Mouse (Mus musculus) hindbrain, embryonic 12.5 days (tissue): ENCODE results near the gene Olfr1055. TPM values are rescaled to one million over a fixed set of nuclear protein-coding genes. Genes with fewer than 3 reads are reported as not detected.
"Not testable (repeated sequence)": the region's sequence is repeated elsewhere in the genome, so short reads cannot be mapped to it uniquely, and the experiment has no call there.

Experiments
- ATAC-seq: fragments of 200-750 bp; cut with Nextera tagmentation; 2 replicates; pipeline ENCODE4 v1.8.0; 2017; ENCODE audit warnings: moderate TSS enrichment; ENCODE audit not compliant: low FRiP score
- H3K27ac ChIP-seq: fragments of 300-500 bp; sonication (generic); 2 replicates; pipeline ENCODE4 v1.5.1; 2016; ENCODE audit warnings: mild to moderate bottlenecking
- H3K27me3 ChIP-seq: fragments of 300-500 bp; sonication (generic); 2 replicates; pipeline ENCODE4 v1.6.1; 2016; ENCODE audit warnings: mild to moderate bottlenecking
- H3K36me3 ChIP-seq: fragments of 300-500 bp; sonication (generic); 2 replicates; pipeline ENCODE4 v1.6.1; 2016; ENCODE audit warnings: mild to moderate bottlenecking
- H3K4me1 ChIP-seq: fragments of 300-500 bp; sonication (generic); 2 replicates; pipeline ENCODE4 v1.6.1; 2016
- H3K4me2 ChIP-seq: fragments of 300-500 bp; sonication (generic); replicated peaks from 2 replicates; pipeline ENCODE4 v1.6.1; 2016; ENCODE audit warnings: mild to moderate bottlenecking
- H3K4me3 ChIP-seq: fragments of 300-500 bp; sonication (generic); 2 replicates; pipeline ENCODE4 v1.5.1; 2016; ENCODE audit warnings: mild to moderate bottlenecking
- H3K9ac ChIP-seq: fragments of 300-500 bp; sonication (generic); 2 replicates; pipeline ENCODE4 v1.6.1; 2016; ENCODE audit warnings: mild to moderate bottlenecking, moderate library complexity
- H3K9me3 ChIP-seq: fragments of 300-500 bp; sonication (generic); replicated peaks from 2 replicates; pipeline ENCODE4 v1.6.1; 2016; ENCODE audit warnings: mild to moderate bottlenecking
- WGBS: fragments of 180-500 bp; shearing (Covaris S2); methylation state at CpG from one replicate; pipeline ENCODE4 v1.1.7; 2016; 5-methylcytosine and 5-hydroxymethylcytosine counted together
- polyA plus RNA-seq: library from polyadenylated mRNA; unstranded; fragments of >200 nt; fragmentation: Nextera tagmentation; extraction: Ambion mirVana; gene quantifications from 2 replicates; pipeline ENCODE4 v1.2.1, GENCODE M21; 2016

The Olfr1055 gene
- polyA plus RNA-seq = not detected in 2 replicates

GRCm38 (mm10) chr2:86350184-86350583 is at the start of gene Olfr1055:
Olfr1055 (minus strand) TSS chr2:86350284.
- Histone ChIP-seq H3K4me2 (no peak within 1 kb of the TSS), H3K36me3 (no peaks in the 10 kb centered on the region), H3K4me3 (no peak within 1 kb of the TSS), H3K4me1 (no peaks in the 10 kb centered on the region), H3K27me3 (no peaks in the 10 kb centered on the region), H3K9ac (no peak within 1 kb of the TSS), H3K9me3 (no peaks in the 10 kb centered on the region), H3K27ac (no peak within 1 kb of the TSS)
- ATAC-seq = no peak
- 93% methylated on average over 5 of the region's 5 CpGs for WGBS

- 91% methylated on average over 2 of the region's 2 CpGs for WGBS
- Histone ChIP-seq H3K4me1 (no peaks in the 10 kb centered on the region), H3K4me3 (no peak overlapping the region), H3K27me3 (no peaks in the 10 kb centered on the region), H3K27ac (no peak overlapping the region), H3K9me3 (no peaks in the 10 kb centered on the region), H3K4me2 (no peak overlapping the region), H3K9ac (no peak overlapping the region), H3K36me3 (no peaks in the 10 kb centered on the region)
- ATAC-seq = no peak
Measured at GRCm38 (mm10) chr2:86395114-86395513, 45.0 kb upstream of the Olfr1055 start.

GRCm38 (mm10) chr2:86388461-86388860 is 38.4 kb upstream of the Olfr1055 start, which contains the start of gene Olfr1058:
Olfr1058 (minus strand) TSS chr2:86388561.
- H3K36me3 ChIP-seq, H3K4me1 ChIP-seq, H3K9me3 ChIP-seq, ATAC-seq, H3K4me3 ChIP-seq, H3K27ac ChIP-seq, H3K9ac ChIP-seq, H3K27me3 ChIP-seq, H3K4me2 ChIP-seq: not testable (repeated sequence)

- no peak within 1 kb of the TSS for H3K9ac ChIP-seq
- no peaks in the 10 kb centered on the region for H3K9me3 ChIP-seq
- H3K4me2 ChIP-seq = no peak within 1 kb of the TSS
- H3K4me3 ChIP-seq = no peak within 1 kb of the TSS
- no peak within 1 kb of the TSS for H3K27ac ChIP-seq
- ATAC-seq = no peak
- H3K4me1 ChIP-seq = no peaks in the 10 kb centered on the region
- no peaks in the 10 kb centered on the region for H3K36me3 ChIP-seq
- no peaks in the 10 kb centered on the region for H3K27me3 ChIP-seq
Measured at GRCm38 (mm10) chr2:86378293-86378692, 28.2 kb upstream of the Olfr1055 start, which contains the start of gene Olfr1057. Olfr1057 (minus strand) TSS chr2:86378393.

GRCm38 (mm10) chr2:86366342-86366741 is 16.3 kb upstream of the Olfr1055 start:
- H3K27me3 ChIP-seq, H3K9me3 ChIP-seq, H3K27ac ChIP-seq, H3K4me1 ChIP-seq, H3K9ac ChIP-seq, H3K4me3 ChIP-seq, H3K36me3 ChIP-seq, H3K4me2 ChIP-seq, ATAC-seq: not testable (repeated sequence)
- no CpG with 5 or more reads among the region's 6 CpGs for WGBS

- Histone ChIP-seq H3K27ac (no peak within 1 kb of the TSS), H3K4me3 (no peak within 1 kb of the TSS), H3K36me3 (no peaks in the 10 kb centered on the region), H3K9me3 (no peaks in the 10 kb centered on the region), H3K4me1 (no peaks in the 10 kb centered on the region), H3K4me2 (no peak within 1 kb of the TSS), H3K9ac (no peak within 1 kb of the TSS), H3K27me3 (no peaks in the 10 kb centered on the region)
- ATAC-seq = no peak
Measured at GRCm38 (mm10) chr2:86362369-86362768, 12.3 kb upstream of the Olfr1055 start, which contains the start of gene Olfr1056. Olfr1056 (minus strand) TSS chr2:86362469.

GRCm38 (mm10) chr2:86351751-86352150 is 1.7 kb upstream of the Olfr1055 start:
- not testable (repeated sequence) for H3K27me3 ChIP-seq, ATAC-seq, H3K4me2 ChIP-seq, H3K4me1 ChIP-seq, H3K9ac ChIP-seq, H3K4me3 ChIP-seq, H3K27ac ChIP-seq, H3K36me3 ChIP-seq, H3K9me3 ChIP-seq
- WGBS = 93% methylated on average over 1 of the region's 1 CpGs

- no peaks in the 10 kb centered on the region for H3K27me3 ChIP-seq
- H3K27ac ChIP-seq = no peak within 1 kb of the TSS
- H3K36me3 ChIP-seq = no peaks in the 10 kb centered on the region
- 90% methylated on average over 3 of the region's 3 CpGs for WGBS
- no peak within 1 kb of the TSS for H3K4me3 ChIP-seq
- no peak for ATAC-seq
- H3K9ac ChIP-seq = no peak within 1 kb of the TSS
- no peaks in the 10 kb centered on the region for H3K4me1 ChIP-seq
- H3K9me3 ChIP-seq = no peaks in the 10 kb centered on the region
- no peak within 1 kb of the TSS for H3K4me2 ChIP-seq
Measured at GRCm38 (mm10) chr2:86335333-86335732, 14.8 kb downstream of the Olfr1055 start, which contains the start of gene Olfr1054. Olfr1054 (minus strand) TSS chr2:86335433.

- WGBS = 70% methylated on average over 3 of the region's 3 CpGs
- Histone ChIP-seq H3K9me3 (no peaks in the 10 kb centered on the region), H3K27ac (no peak within 1 kb of the TSS), H3K4me1 (no peaks in the 10 kb centered on the region), H3K4me3 (no peak within 1 kb of the TSS), H3K4me2 (no peak within 1 kb of the TSS), H3K9ac (no peak within 1 kb of the TSS), H3K27me3 (no peaks in the 10 kb centered on the region), H3K36me3 (no peaks in the 10 kb centered on the region)
- no peak for ATAC-seq
Measured at GRCm38 (mm10) chr2:86315184-86315583, 34.9 kb downstream of the Olfr1055 start, which contains the start of gene Olfr1053. Olfr1053 (minus strand) TSS chr2:86315284.

Other genes with a start within 250 kb of the Olfr1055 start
- not detected in 2 replicates for gene Olfr1039, start 214.4 kb downstream of the Olfr1055 start, polyA plus RNA-seq
- not detected in 2 replicates for gene Olfr1040, start 203.6 kb downstream of the Olfr1055 start, polyA plus RNA-seq
- not detected in 2 replicates for gene Olfr1042, start 188.4 kb downstream of the Olfr1055 start, polyA plus RNA-seq
- gene Olfr1043, start 182.8 kb downstream of the Olfr1055 start, polyA plus RNA-seq = not detected in 2 replicates
- gene Olfr1044, start 172.5 kb downstream of the Olfr1055 start, polyA plus RNA-seq = not detected in 2 replicates
- gene Olfr52, start 164.6 kb downstream of the Olfr1055 start, polyA plus RNA-seq = not detected in 2 replicates
- not detected in 2 replicates for gene Olfr1045, start 147.3 kb downstream of the Olfr1055 start, polyA plus RNA-seq
- not detected in 2 replicates for gene Olfr1046, start 131.0 kb downstream of the Olfr1055 start, polyA plus RNA-seq
- not detected in 2 replicates for gene Olfr1047, start 118.9 kb downstream of the Olfr1055 start, polyA plus RNA-seq
- not detected in 2 replicates for gene Olfr1048, start 110.0 kb downstream of the Olfr1055 start, polyA plus RNA-seq
- gene Olfr1049, start 92.0 kb downstream of the Olfr1055 start, polyA plus RNA-seq = not detected in 2 replicates
- gene Olfr1051, start 71.2 kb downstream of the Olfr1055 start, polyA plus RNA-seq = not detected in 2 replicates
- not detected in 2 replicates for gene Olfr1052, start 57.8 kb downstream of the Olfr1055 start, polyA plus RNA-seq
- not detected in 2 replicates for gene Olfr1053, start 35.0 kb downstream of the Olfr1055 start, polyA plus RNA-seq
- not detected in 2 replicates for gene Olfr1054, start 14.9 kb downstream of the Olfr1055 start, polyA plus RNA-seq
- not detected in 2 replicates for gene Olfr1056, start 12.2 kb upstream of the Olfr1055 start, polyA plus RNA-seq
- gene Olfr1057, start 28.1 kb upstream of the Olfr1055 start, polyA plus RNA-seq = not detected in 2 replicates
- gene Olfr1058, start 38.3 kb upstream of the Olfr1055 start, polyA plus RNA-seq = not detected in 2 replicates
- not detected in 2 replicates for gene Olfr1061, start 63.8 kb upstream of the Olfr1055 start, polyA plus RNA-seq
- gene Olfr1062, start 76.5 kb upstream of the Olfr1055 start, polyA plus RNA-seq = not detected in 2 replicates
- gene Olfr1065, start 100.3 kb upstream of the Olfr1055 start, polyA plus RNA-seq = not detected in 2 replicates
- not detected in 2 replicates for gene Olfr1066, start 106.0 kb upstream of the Olfr1055 start, polyA plus RNA-seq
- gene Olfr228, start 137.1 kb upstream of the Olfr1055 start, polyA plus RNA-seq = not detected in 2 replicates
- gene Olfr1076, start 158.2 kb upstream of the Olfr1055 start, polyA plus RNA-seq = not detected in 2 replicates
- not detected in 2 replicates for gene Olfr1079, start 192.2 kb upstream of the Olfr1055 start, polyA plus RNA-seq
- gene Olfr1080, start 208.0 kb upstream of the Olfr1055 start, polyA plus RNA-seq = not detected in 2 replicates
- gene Olfr1082, start 248.7 kb upstream of the Olfr1055 start, polyA plus RNA-seq = not detected in 2 replicates